In genomic region chr2:120030380-120030779, GRCm38 (mm10) we compare ENCODE assay signal across 14 mouse cellular contexts.
"Had no signal": no experiment of that assay in that cellular context is flagged by ENCODE, and none has a peak within 500 bp of the region (broad histone marks: within the 10 kb centered on the region; RNA-seq: fewer than 3 reads in every experiment).

No protein-coding gene starts in this region.

- DNase-seq: kidney, adult 18-20 months; kidney, postnatal 10 days; kidney, postnatal 4 days; left cerebral cortex, postnatal 4 days; lung, adult 18-20 months; lung, postnatal 36 days; right cerebral cortex, postnatal 25 days; thymus, adult 18-20 months; thymus, postnatal 14 days had no signal

- H3K4me2 ChIP-seq: limb, embryonic 13.5 days; midbrain, embryonic 11.5 days had no signal

- H3K27me3 ChIP-seq: limb, embryonic 13.5 days had no signal

- H3K9me3 ChIP-seq: limb, embryonic 13.5 days had no signal

- H3K4me3 ChIP-seq: layer of hippocampus, adult 2 months; limb, embryonic 13.5 days had no signal

- H3K27ac ChIP-seq: hindbrain, postnatal 0 days; layer of hippocampus, adult 2 months; limb, embryonic 13.5 days had no signal

- H3K9ac ChIP-seq: limb, embryonic 13.5 days had no signal

- ATAC-seq: hindbrain, postnatal 0 days; midbrain, embryonic 16.5 days had no signal
